Mouse (Mus musculus): ENCODE results near the gene Crot. TPM values are rescaled to one million over a fixed set of nuclear protein-coding genes. Genes with fewer than 3 reads are reported as not detected.

Gene Crot
- 63.0 and 77.2 TPM in 2 replicates for polyA plus RNA-seq (2015; fragmentation: Nextera tagmentation; extraction: Ambion mirVana)

DNA sequence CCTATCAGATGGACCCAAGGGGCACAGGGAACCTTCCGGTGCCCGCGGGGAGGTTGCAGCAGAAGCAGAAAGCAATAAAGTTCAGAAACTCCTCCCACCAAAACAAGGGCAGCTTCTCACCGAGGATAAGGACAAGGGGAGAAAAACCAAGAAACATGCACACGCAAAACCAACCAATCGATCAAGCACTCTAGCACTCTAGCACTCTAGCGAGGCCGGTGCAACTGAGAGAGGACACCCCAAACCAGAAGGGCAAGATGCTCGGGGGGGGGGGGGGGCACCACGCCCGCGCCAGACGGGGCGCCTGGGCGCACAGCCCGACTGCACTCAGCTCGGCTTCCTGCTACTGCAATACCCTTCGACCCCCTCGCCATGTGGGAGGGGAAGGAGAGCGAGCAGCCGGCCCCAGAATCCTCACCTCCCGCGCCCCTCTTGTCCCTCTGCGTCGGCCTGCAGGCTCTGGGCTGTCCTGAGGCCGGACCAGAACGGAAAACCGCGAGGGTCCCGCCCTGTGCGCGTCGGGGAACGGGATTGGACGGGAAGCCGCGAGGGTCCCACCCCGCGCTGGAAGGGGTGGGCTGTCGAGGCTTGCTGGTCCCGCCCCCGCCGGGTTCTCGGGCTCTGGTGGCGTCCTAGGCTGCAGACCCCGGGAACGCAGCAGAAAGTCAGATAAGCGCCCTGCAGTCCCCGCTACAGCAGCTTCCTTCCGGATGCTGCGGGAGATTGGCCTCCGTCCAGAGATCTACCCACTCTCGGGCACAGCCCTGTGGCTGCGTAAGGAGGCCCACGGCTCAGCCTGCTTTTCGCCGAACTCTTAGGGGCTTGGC, at the start of gene Crot:
Gene Crot, minus strand, starts transcription at position 639 of the 827 bp plus-strand sequence.
- Histone ChIP-seq H3K27ac (ENCODE audit: low read length) (peak within 1 kb of the TSS; percentile 92), H3K36me3 (ENCODE audit: control insufficient read depth, insufficient read depth, low read length) (peaks cover 4% of the 10 kb centered on the region; the same call in 1 of the 2 replicates), H3K4me3 (ENCODE audit: low read length) (peak within 1 kb of the TSS; percentile 79), H3K27me3 (replicated peaks; ENCODE audit: control insufficient read depth, insufficient read depth, low read length) (no peaks in the 10 kb centered on the region), H3K9me3 (ENCODE audit: control insufficient read depth, low read length) (no peaks in the 10 kb centered on the region), H3K4me1 (ENCODE audit: control insufficient read depth, insufficient read depth, low read length) (no peaks in the 10 kb centered on the region; the same call in 1 of the 2 replicates), H3K9ac (ENCODE audit: low read depth, low read length) (peak within 1 kb of the TSS; percentile 94), H3K4me2 (ENCODE audit: low read depth, low read length) (peak within 1 kb of the TSS; percentile 80)
- ATAC-seq = peak; percentile 99
- under 1% methylated on average over 47 of the region's 57 CpGs for WGBS

GRCm38 (mm10) chr5:9045904-9046303, 48.8 kb upstream of the Crot start:
- no peak overlapping the region for H3K9ac ChIP-seq (ENCODE audit: low read depth, low read length)
- H3K36me3 ChIP-seq (ENCODE audit: control insufficient read depth, insufficient read depth, low read length) = no peaks in the 10 kb centered on the region
- peak; percentile 37 for ATAC-seq
- H3K9me3 ChIP-seq (ENCODE audit: control insufficient read depth, low read length) = no peaks in the 10 kb centered on the region
- WGBS = 82% methylated on average over 8 of the region's 8 CpGs
- H3K4me3 ChIP-seq (ENCODE audit: low read length) = no peak overlapping the region
- no peak overlapping the region for H3K4me2 ChIP-seq (ENCODE audit: low read depth, low read length)
- H3K27ac ChIP-seq (ENCODE audit: low read length) = no peak overlapping the region
- no peaks in the 10 kb centered on the region for H3K27me3 ChIP-seq (replicated peaks; ENCODE audit: control insufficient read depth, insufficient read depth, low read length)
- no peaks in the 10 kb centered on the region for H3K4me1 ChIP-seq (ENCODE audit: control insufficient read depth, insufficient read depth, low read length)

- Histone ChIP-seq H3K4me3 (ENCODE audit: low read length) (no peak overlapping the region), H3K4me2 (ENCODE audit: low read depth, low read length) (no peak overlapping the region), H3K9me3 (ENCODE audit: control insufficient read depth, low read length) (no peaks in the 10 kb centered on the region), H3K36me3 (ENCODE audit: control insufficient read depth, insufficient read depth, low read length) (no peaks in the 10 kb centered on the region), H3K4me1 (ENCODE audit: control insufficient read depth, insufficient read depth, low read length) (no peaks in the 10 kb centered on the region), H3K27me3 (replicated peaks; ENCODE audit: control insufficient read depth, insufficient read depth, low read length) (no peaks in the 10 kb centered on the region), H3K27ac (ENCODE audit: low read length) (no peak overlapping the region; the same call in 1 of the 2 replicates), H3K9ac (ENCODE audit: low read depth, low read length) (no peak overlapping the region)
- 35% methylated on average over 2 of the region's 2 CpGs for WGBS
- no peak for ATAC-seq
Measured at GRCm38 (mm10) chr5:9044821-9045220, 47.7 kb upstream of the Crot start.

DNA sequence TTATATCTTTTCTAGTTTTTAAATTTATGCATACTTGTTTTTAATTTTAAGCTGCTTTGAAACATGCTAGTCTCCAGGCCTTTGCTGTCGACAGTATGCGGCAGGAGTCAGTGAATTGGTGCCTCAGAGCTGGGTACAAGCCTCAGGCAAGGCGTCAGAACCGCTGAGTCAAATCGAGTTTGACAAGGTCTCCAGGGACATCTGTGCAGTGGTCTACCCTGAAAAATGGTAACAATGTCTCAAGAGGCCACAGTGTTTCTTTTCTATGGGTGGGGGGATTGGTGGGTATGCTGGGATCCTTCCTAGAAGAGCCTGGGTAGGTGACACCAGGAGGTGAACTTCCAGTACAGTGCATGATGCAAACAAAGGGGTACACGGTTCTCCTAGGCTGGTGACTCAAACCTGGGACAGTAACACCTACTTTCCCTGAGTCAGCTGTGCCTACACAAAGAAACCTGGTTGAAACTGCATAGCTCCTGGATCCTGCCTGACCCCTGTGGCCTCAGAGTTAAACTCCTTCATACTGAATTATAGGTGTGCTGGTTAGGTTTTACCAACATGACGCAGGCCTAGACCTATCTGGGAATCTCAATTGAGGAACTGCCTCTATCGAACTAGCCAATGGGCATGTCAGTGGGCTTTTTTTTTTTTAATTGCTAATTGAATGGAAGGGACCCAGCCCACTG, 46.6 kb upstream of the Crot start:
- H3K9me3 ChIP-seq (ENCODE audit: control insufficient read depth, low read length) = no peaks in the 10 kb centered on the region
- H3K4me1 ChIP-seq (ENCODE audit: control insufficient read depth, insufficient read depth, low read length) = no peaks in the 10 kb centered on the region
- no peak overlapping the region for H3K4me2 ChIP-seq (ENCODE audit: low read depth, low read length)
- ATAC-seq = peak; percentile 39; the same call in 1 of the 2 replicates
- no peak overlapping the region for H3K4me3 ChIP-seq (ENCODE audit: low read length)
- H3K36me3 ChIP-seq (ENCODE audit: control insufficient read depth, insufficient read depth, low read length) = no peaks in the 10 kb centered on the region
- H3K9ac ChIP-seq (ENCODE audit: low read depth, low read length) = no peak overlapping the region
- 80% methylated on average over 8 of the region's 8 CpGs for WGBS
- no peaks in the 10 kb centered on the region for H3K27me3 ChIP-seq (replicated peaks; ENCODE audit: control insufficient read depth, insufficient read depth, low read length)
- H3K27ac ChIP-seq (ENCODE audit: low read length) = no peak overlapping the region

GRCm38 (mm10) chr5:9042721-9043416, 45.7 kb upstream of the Crot start:
- WGBS = 73% methylated on average over 10 of the region's 10 CpGs
- Histone ChIP-seq H3K9me3 (ENCODE audit: control insufficient read depth, low read length) (no peaks in the 10 kb centered on the region), H3K27ac (ENCODE audit: low read length) (no peak overlapping the region), H3K4me1 (ENCODE audit: control insufficient read depth, insufficient read depth, low read length) (no peaks in the 10 kb centered on the region), H3K9ac (ENCODE audit: low read depth, low read length) (no peak overlapping the region), H3K4me3 (ENCODE audit: low read length) (no peak overlapping the region), H3K4me2 (ENCODE audit: low read depth, low read length) (no peak overlapping the region), H3K36me3 (ENCODE audit: control insufficient read depth, insufficient read depth, low read length) (no peaks in the 10 kb centered on the region), H3K27me3 (replicated peaks; ENCODE audit: control insufficient read depth, insufficient read depth, low read length) (no peaks in the 10 kb centered on the region)
- no peak for ATAC-seq

DNA sequence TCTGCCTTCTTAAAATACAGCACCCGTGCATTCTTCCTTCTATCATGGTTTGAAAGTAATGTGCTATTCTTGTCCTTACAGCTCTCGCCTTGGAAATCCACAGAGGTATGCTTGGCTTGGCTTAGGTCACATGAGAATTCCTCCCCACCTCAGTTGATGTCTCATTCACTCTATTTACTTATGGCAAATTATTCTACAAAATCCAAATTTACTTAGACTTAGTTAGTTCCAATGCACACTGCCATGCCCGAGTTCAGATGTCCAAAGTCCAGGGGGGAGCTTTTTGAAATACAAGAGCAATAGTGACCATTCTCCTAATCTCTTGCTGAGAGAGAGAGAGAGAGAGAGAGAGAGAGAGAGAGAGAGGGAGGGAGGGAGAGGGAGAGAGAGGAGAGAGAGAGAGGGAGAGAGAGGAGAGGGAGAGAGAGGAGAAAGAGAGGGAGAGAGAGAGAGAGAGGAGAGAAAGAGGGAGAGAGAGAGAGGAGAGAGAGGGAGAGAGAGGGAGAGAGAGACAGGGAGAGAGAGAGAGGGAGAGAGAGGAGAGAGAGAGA, 43.6 kb upstream of the Crot start:
- no peaks in the 10 kb centered on the region for H3K36me3 ChIP-seq (ENCODE audit: control insufficient read depth, insufficient read depth, low read length)
- no peak overlapping the region for H3K4me2 ChIP-seq (ENCODE audit: low read depth, low read length)
- 60% methylated on average over 3 of the region's 3 CpGs for WGBS
- no peak overlapping the region for H3K4me3 ChIP-seq (ENCODE audit: low read length)
- no peak overlapping the region for H3K27ac ChIP-seq (ENCODE audit: low read length)
- no peak overlapping the region for H3K9ac ChIP-seq (ENCODE audit: low read depth, low read length)
- H3K27me3 ChIP-seq (replicated peaks; ENCODE audit: control insufficient read depth, insufficient read depth, low read length) = no peaks in the 10 kb centered on the region
- peak; percentile 33; the same call in 1 of the 2 replicates for ATAC-seq
- no peaks in the 10 kb centered on the region for H3K4me1 ChIP-seq (ENCODE audit: control insufficient read depth, insufficient read depth, low read length)
- no peaks in the 10 kb centered on the region for H3K9me3 ChIP-seq (ENCODE audit: control insufficient read depth, low read length)

DNA sequence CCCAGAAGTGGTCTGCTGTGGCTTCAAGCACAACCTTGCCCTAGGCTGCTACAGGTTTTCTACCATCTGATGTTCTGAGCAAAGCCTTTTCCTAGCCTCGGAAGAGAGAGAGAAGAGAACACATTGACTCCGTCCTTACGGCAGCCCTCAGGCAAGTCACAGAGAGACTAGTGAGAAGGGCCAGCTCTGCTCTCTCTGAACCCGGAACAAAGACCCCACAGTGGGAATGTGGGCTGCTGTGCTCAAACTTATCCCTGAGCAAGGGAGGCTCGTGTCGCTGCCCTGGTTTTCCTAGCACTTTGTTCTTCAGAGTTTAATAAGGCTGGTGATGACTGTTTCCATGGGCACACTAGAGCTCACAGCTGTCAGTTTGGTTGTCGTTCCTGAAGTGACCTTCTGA, 42.9 kb upstream of the Crot start:
- WGBS = 67% methylated on average over 7 of the region's 7 CpGs
- Histone ChIP-seq H3K9me3 (ENCODE audit: control insufficient read depth, low read length) (no peaks in the 10 kb centered on the region), H3K4me1 (ENCODE audit: control insufficient read depth, insufficient read depth, low read length) (no peaks in the 10 kb centered on the region), H3K36me3 (ENCODE audit: control insufficient read depth, insufficient read depth, low read length) (no peaks in the 10 kb centered on the region), H3K27me3 (replicated peaks; ENCODE audit: control insufficient read depth, insufficient read depth, low read length) (no peaks in the 10 kb centered on the region), H3K9ac (ENCODE audit: low read depth, low read length) (no peak overlapping the region), H3K4me2 (ENCODE audit: low read depth, low read length) (no peak overlapping the region), H3K27ac (ENCODE audit: low read length) (no peak overlapping the region), H3K4me3 (ENCODE audit: low read length) (no peak overlapping the region)
- no peak for ATAC-seq

DNA sequence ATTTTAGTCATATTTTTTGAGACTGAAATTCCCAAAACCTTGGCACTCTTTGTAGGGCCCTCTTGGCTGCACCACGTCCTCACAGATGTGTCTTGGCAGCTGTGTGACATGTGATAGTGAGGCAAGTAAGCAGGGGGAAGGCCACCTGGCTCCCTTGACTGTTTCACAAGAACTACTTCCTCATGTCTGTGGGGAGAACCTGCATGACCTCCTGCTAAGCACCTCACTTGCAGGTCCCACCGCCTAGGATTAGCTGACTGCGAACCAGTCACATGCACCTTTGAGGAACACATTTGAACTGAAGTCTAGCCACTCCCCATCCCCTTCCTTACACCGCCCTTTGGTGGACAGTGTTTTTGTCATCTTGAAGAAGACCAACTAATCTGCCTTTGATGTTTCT, 40.2 kb upstream of the Crot start:
- Histone ChIP-seq H3K27ac (ENCODE audit: low read length) (no peak overlapping the region), H3K27me3 (replicated peaks; ENCODE audit: control insufficient read depth, insufficient read depth, low read length) (no peaks in the 10 kb centered on the region), H3K9me3 (ENCODE audit: control insufficient read depth, low read length) (no peaks in the 10 kb centered on the region), H3K4me1 (ENCODE audit: control insufficient read depth, insufficient read depth, low read length) (no peaks in the 10 kb centered on the region), H3K9ac (ENCODE audit: low read depth, low read length) (no peak overlapping the region), H3K36me3 (ENCODE audit: control insufficient read depth, insufficient read depth, low read length) (no peaks in the 10 kb centered on the region), H3K4me2 (ENCODE audit: low read depth, low read length) (no peak overlapping the region), H3K4me3 (ENCODE audit: low read length) (no peak overlapping the region)
- 65% methylated on average over 4 of the region's 4 CpGs for WGBS
- ATAC-seq = peak; percentile 54; the same call in 1 of the 2 replicates

- no peak overlapping the region for H3K27ac ChIP-seq (ENCODE audit: low read length)
Measured at GRCm38 (mm10) chr5:9035457-9035856, 38.3 kb upstream of the Crot start.

More at GRCm38 (mm10) chr5:9035457-9035856, 38.3 kb upstream of the Crot start:
- WGBS = 92% methylated on average over 4 of the region's 4 CpGs
- Histone ChIP-seq H3K27me3 (replicated peaks; ENCODE audit: control insufficient read depth, insufficient read depth, low read length) (no peaks in the 10 kb centered on the region), H3K4me1 (ENCODE audit: control insufficient read depth, insufficient read depth, low read length) (no peaks in the 10 kb centered on the region), H3K9me3 (ENCODE audit: control insufficient read depth, low read length) (no peaks in the 10 kb centered on the region), H3K9ac (ENCODE audit: low read depth, low read length) (no peak overlapping the region), H3K4me3 (ENCODE audit: low read length) (no peak overlapping the region), H3K4me2 (ENCODE audit: low read depth, low read length) (no peak overlapping the region), H3K36me3 (ENCODE audit: control insufficient read depth, insufficient read depth, low read length) (no peaks in the 10 kb centered on the region)
- ATAC-seq = no peak
